Mouse (Mus musculus) layer of hippocampus, adult 8-10 months (tissue): ENCODE results near the gene Csnk1e. TPM values are rescaled to one million over a fixed set of nuclear protein-coding genes. Genes with fewer than 3 reads are reported as not detected.
A peak's percentile ranks its signal among the peaks of the same experiment; 100 is the strongest.

Source experiments
- DNase-seq, 2 experiments: peaks; one replicate each; pipeline ENCODE4 v3.0.0; 2022; ENCODE audit warnings: low spot score in 2 of 2
- total RNA-seq, 4 experiments: library from RNA; stranded (reverse); gene quantifications; 2 replicates each; pipeline ENCODE4 v1.2.4; 2022

Csnk1e gene
- total RNA-seq, 4 experiments from 2014 or later, result 112 to 137 (median 123) TPM

GRCm38 (mm10) chr15:79443856-79444410 lies 11.4 kb downstream of the Csnk1e start:
- DNase-seq, result no peak

GRCm38 (mm10) chr15:79442961-79443518 lies 12.3 kb downstream of the Csnk1e start:
- no peak for DNase-seq

GRCm38 (mm10) chr15:79442257-79442611 lies 13.1 kb downstream of the Csnk1e start:
- no peak for DNase-seq

- peak in 1 of 2 experiments; percentile 72 for DNase-seq
Observed at GRCm38 (mm10) chr15:79441331-79442256, 13.8 kb downstream of the Csnk1e start.

- no peak for DNase-seq
Observed at GRCm38 (mm10) chr15:79440651-79441330, 14.6 kb downstream of the Csnk1e start.

- peak in 1 of 2 experiments; percentile 53 for DNase-seq
Observed at GRCm38 (mm10) chr15:79440223-79440622, 15.1 kb downstream of the Csnk1e start.

GRCm38 (mm10) chr15:79439386-79439785 lies 16.0 kb downstream of the Csnk1e start:
- no peak for DNase-seq

GRCm38 (mm10) chr15:79438816-79439215 lies 16.6 kb downstream of the Csnk1e start:
- DNase-seq, result no peak

GRCm38 (mm10) chr15:79438209-79438810 lies 17.1 kb downstream of the Csnk1e start:
- no peak for DNase-seq

- DNase-seq, result no peak
Observed at GRCm38 (mm10) chr15:79437541-79438208, 17.7 kb downstream of the Csnk1e start.

GRCm38 (mm10) chr15:79436481-79436921 lies 18.9 kb downstream of the Csnk1e start:
- no peak for DNase-seq

- DNase-seq, result no peak
Observed at GRCm38 (mm10) chr15:79435191-79435671, 20.1 kb downstream of the Csnk1e start.

- peak in 1 of 2 experiments; percentile 49 for DNase-seq
Observed at GRCm38 (mm10) chr15:79432892-79433291, 22.5 kb downstream of the Csnk1e start.

- DNase-seq, result no peak
Observed at GRCm38 (mm10) chr15:79432328-79432727, 23.0 kb downstream of the Csnk1e start.

- no peak for DNase-seq
Observed at GRCm38 (mm10) chr15:79431925-79432324, 23.4 kb downstream of the Csnk1e start.

GRCm38 (mm10) chr15:79430461-79431000 lies 24.8 kb downstream of the Csnk1e start:
- DNase-seq, result no peak

- DNase-seq, result no peak
Observed at GRCm38 (mm10) chr15:79429994-79430393, 25.4 kb downstream of the Csnk1e start.

GRCm38 (mm10) chr15:79429527-79429926 lies 25.8 kb downstream of the Csnk1e start:
- DNase-seq, result no peak

GRCm38 (mm10) chr15:79428616-79429015 lies 26.8 kb downstream of the Csnk1e start:
- no peak for DNase-seq

GRCm38 (mm10) chr15:79427516-79427915 lies 27.9 kb downstream of the Csnk1e start:
- no peak for DNase-seq
